Mouse (Mus musculus): ENCODE measurements at regions not wholly inside any gene's neighbourhood (a gene's known extent, or its start where the extent isn't known, plus 50 kb on each side); places are given as distances from the start of the nearest gene placed in this dataset.

- no peak for TF ChIP-seq CTCF (IDR thresholded peaks at IDR 0.05; ENCODE audit: insufficient read depth, low read length)
- no peak for TF ChIP-seq POLR2A (IDR thresholded peaks at IDR 0.05; ENCODE audit: borderline replicate concordance, extremely low read depth, low read depth, low read length)
Observed at GRCm38 (mm10) chr17:81214844-81215243, 150.0 kb upstream of the Thumpd2 start.

Data from lung, adult 2 months (tissue).